Mouse (Mus musculus): ENCODE data around the gene Cyp3a41a. TPM values are rescaled to one million over a fixed set of nuclear protein-coding genes. Genes with fewer than 3 reads are reported as not detected.
"Not testable (repeated sequence)": the region's sequence is repeated elsewhere in the genome, so short reads cannot be mapped to it uniquely, and the experiment has no call there.

Gene Cyp3a41a
- polyA plus RNA-seq (2015; fragmentation: Nextera tagmentation; extraction: Ambion mirVana): not detected in 2 replicates

- not testable (repeated sequence) for ATAC-seq (ENCODE audit: borderline replicate concordance, extremely low read depth, low FRiP score, low TSS enrichment); H3K27ac ChIP-seq; H3K9ac ChIP-seq; H3K27me3 ChIP-seq; H3K36me3 ChIP-seq; H3K4me2 ChIP-seq; H3K4me3 ChIP-seq; H3K9me3 ChIP-seq; H3K4me1 ChIP-seq
- WGBS: 73% methylated on average over 1 of the region's 2 CpGs
Measured at GRCm38 (mm10) chr5:145720036-145720435, at the start of gene Cyp3a41a. TSS of gene Cyp3a41a (minus strand) at chr5:145720136.

DNA sequence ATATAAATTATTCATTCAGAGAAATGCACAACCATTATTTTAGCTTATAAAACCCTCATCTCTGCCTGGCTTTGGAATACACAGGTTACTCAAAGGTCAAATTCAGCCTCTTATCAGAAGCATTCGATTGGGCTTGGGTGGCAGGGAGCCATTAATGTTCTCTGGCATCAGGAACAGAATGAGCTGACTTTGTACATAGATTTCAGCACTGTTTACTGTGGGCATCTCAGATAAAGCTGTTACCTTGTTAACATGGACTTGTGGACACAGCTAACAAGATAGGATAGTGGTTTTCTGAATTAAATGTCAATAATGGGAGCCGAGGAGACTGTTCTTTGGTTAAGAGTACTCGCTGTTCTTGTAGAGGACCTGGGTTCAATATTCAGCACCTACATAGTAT, 17.6 kb upstream of the Cyp3a41a start:
- H3K9me3 ChIP-seq; ATAC-seq (ENCODE audit: borderline replicate concordance, extremely low read depth, low FRiP score, low TSS enrichment): not testable (repeated sequence)
- 70% methylated on average over 3 of the region's 3 CpGs for WGBS

GRCm38 (mm10) chr5:145714296-145714695, 5.6 kb downstream of the Cyp3a41a start:
- H3K27ac ChIP-seq; H3K4me3 ChIP-seq; H3K4me1 ChIP-seq; H3K36me3 ChIP-seq; H3K4me2 ChIP-seq; H3K9ac ChIP-seq; H3K27me3 ChIP-seq; H3K9me3 ChIP-seq; ATAC-seq (ENCODE audit: borderline replicate concordance, extremely low read depth, low FRiP score, low TSS enrichment): not testable (repeated sequence)
- 26% methylated on average over 1 of the region's 1 CpGs for WGBS

More for the DNA sequence above, 17.6 kb upstream of the Cyp3a41a start:
- not testable (repeated sequence) for H3K4me1 ChIP-seq, H3K27me3 ChIP-seq, H3K4me3 ChIP-seq, H3K27ac ChIP-seq, H3K36me3 ChIP-seq, H3K9ac ChIP-seq, H3K4me2 ChIP-seq

- H3K4me1 ChIP-seq; H3K9me3 ChIP-seq; ATAC-seq (ENCODE audit: borderline replicate concordance, extremely low read depth, low FRiP score, low TSS enrichment); H3K9ac ChIP-seq; H3K4me3 ChIP-seq; H3K27me3 ChIP-seq; H3K27ac ChIP-seq; H3K36me3 ChIP-seq; H3K4me2 ChIP-seq: not testable (repeated sequence)
- 74% methylated on average over 2 of the region's 2 CpGs for WGBS
Measured at GRCm38 (mm10) chr5:145707372-145707771, 12.6 kb downstream of the Cyp3a41a start.

DNA sequence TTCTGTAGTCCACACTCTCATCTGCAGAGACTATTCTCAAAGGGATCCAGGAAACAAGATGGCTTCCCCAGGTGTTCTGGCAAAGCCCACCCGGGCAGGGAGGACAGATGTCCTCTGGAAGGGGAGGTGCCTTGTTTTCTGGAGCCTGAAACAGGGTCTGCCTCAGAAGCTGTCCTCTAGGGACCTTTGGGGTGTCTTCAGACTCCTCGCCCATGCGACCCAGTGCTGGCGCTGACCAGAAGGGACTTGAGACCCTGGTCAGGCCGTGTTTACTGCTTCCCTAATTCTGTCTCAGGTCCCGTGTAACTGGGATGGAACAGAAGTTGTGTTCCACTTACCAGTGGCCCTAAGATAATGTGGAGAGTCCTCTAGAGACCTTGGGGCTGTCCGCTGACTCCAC, 57.9 kb downstream of the Cyp3a41a start:
- no peak overlapping the region for H3K4me2 ChIP-seq
- ATAC-seq (ENCODE audit: borderline replicate concordance, extremely low read depth, low FRiP score, low TSS enrichment): 0 out of 2 replicates have a peak, but pooled peaks have one; percentile 49
- WGBS: 82% methylated on average over 7 of the region's 7 CpGs
- no peak overlapping the region for H3K9ac ChIP-seq
- H3K27me3 ChIP-seq: no peaks in the 10 kb centered on the region
- H3K4me1 ChIP-seq: no peaks in the 10 kb centered on the region
- peaks cover 17% of the 10 kb centered on the region for H3K9me3 ChIP-seq
- H3K36me3 ChIP-seq: no peaks in the 10 kb centered on the region
- H3K27ac ChIP-seq: no peak overlapping the region
- H3K4me3 ChIP-seq: no peak overlapping the region

- H3K36me3 ChIP-seq: no peaks in the 10 kb centered on the region
- no peak overlapping the region for H3K4me3 ChIP-seq
- 61% methylated on average over 4 of the region's 4 CpGs for WGBS
- H3K27me3 ChIP-seq: no peaks in the 10 kb centered on the region
- no peaks in the 10 kb centered on the region for H3K4me1 ChIP-seq
- H3K9ac ChIP-seq: no peak overlapping the region
- no peak overlapping the region for H3K27ac ChIP-seq
- peaks cover 19% of the 10 kb centered on the region; the same call in 1 of the 2 replicates for H3K9me3 ChIP-seq
- no peak for ATAC-seq (ENCODE audit: borderline replicate concordance, extremely low read depth, low FRiP score, low TSS enrichment)
- H3K4me2 ChIP-seq: no peak overlapping the region
Measured at GRCm38 (mm10) chr5:145647779-145648178, 72.2 kb downstream of the Cyp3a41a start.

Other genes with a start within 250 kb of the Cyp3a41a start
- gene Cyp3a41b, start 135.4 kb downstream of the Cyp3a41a start, polyA plus RNA-seq (2015; fragmentation: Nextera tagmentation; extraction: Ambion mirVana): not detected in 2 replicates
- gene Cyp3a44, start 85.7 kb upstream of the Cyp3a41a start, polyA plus RNA-seq (2015; fragmentation: Nextera tagmentation; extraction: Ambion mirVana): not detected in 2 replicates
- not detected in 2 replicates for gene Cyp3a11, start 159.8 kb upstream of the Cyp3a41a start, polyA plus RNA-seq (2015; fragmentation: Nextera tagmentation; extraction: Ambion mirVana)